Comparison of ENCODE assay signal across 12 mouse cellular contexts in the genomic region with DNA sequence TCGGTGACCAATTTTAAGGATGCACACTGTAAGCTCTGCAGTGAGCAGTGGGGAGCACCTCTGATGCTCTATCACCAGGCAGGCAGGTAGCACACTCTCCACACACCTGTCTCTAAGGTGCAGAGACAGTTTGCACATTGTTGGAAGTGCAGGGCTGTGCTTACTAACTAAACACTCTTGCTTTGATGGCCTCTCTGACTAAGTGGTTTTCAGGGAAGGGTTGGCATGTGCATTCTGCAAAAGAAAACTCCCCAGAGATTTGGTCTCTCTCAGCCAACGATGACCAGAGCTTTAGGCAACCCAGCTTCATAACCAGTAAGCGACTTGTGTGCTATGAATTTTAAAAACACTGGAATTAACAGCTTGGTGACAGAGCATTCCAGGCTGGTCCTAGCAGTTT.
"Had no signal": no experiment of that assay in that cellular context is flagged by ENCODE, and none has a peak within 500 bp of the region (broad histone marks: within the 10 kb centered on the region; RNA-seq: fewer than 3 reads in every experiment).

No protein-coding gene starts in this region.

- H3K9ac ChIP-seq: limb, embryonic 15.5 days; liver, embryonic 12.5 days; midbrain, embryonic 13.5 days; stomach, embryonic 15.5 days had no signal

- H3K36me3 ChIP-seq: limb, embryonic 15.5 days; liver, embryonic 12.5 days; midbrain, embryonic 13.5 days; stomach, embryonic 15.5 days had no signal

- H3K27ac ChIP-seq: kidney, postnatal 0 days; left cerebral cortex, adult 2 months; limb, embryonic 15.5 days; liver, embryonic 12.5 days; midbrain, embryonic 13.5 days; stomach, embryonic 15.5 days had no signal

- ATAC-seq: liver, embryonic 12.5 days; midbrain, embryonic 13.5 days had no signal

- H3K4me2 ChIP-seq: limb, embryonic 15.5 days; liver, embryonic 12.5 days; midbrain, embryonic 13.5 days; stomach, embryonic 15.5 days had no signal

- H3K9me3 ChIP-seq: limb, embryonic 15.5 days; liver, embryonic 12.5 days; midbrain, embryonic 13.5 days; stomach, embryonic 15.5 days had no signal

- H3K27me3 ChIP-seq: limb, embryonic 15.5 days; liver, embryonic 12.5 days; midbrain, embryonic 13.5 days; stomach, embryonic 15.5 days had no signal

- DNase-seq: kidney, adult 11 months; kidney, adult 9 months; kidney, postnatal 4 days; right cerebral cortex, postnatal 14 days; thymus, adult 2 months; thymus, postnatal 25 days had no signal

- H3K4me3 ChIP-seq: left cerebral cortex, adult 2 months; limb, embryonic 15.5 days; liver, embryonic 12.5 days; midbrain, embryonic 13.5 days; stomach, embryonic 15.5 days had no signal
